Mouse (Mus musculus) olfactory bulb, adult 2 months (tissue): ENCODE data around the gene Rora.

Experiments used
- CTCF ChIP-seq: fragments of 200-500 bp; IDR thresholded peaks from 2 replicates; pipeline ENCODE4 v1.5.1; 2012; ENCODE audit warnings: low read depth, mild to moderate bottlenecking, low read length, moderate library complexity; ENCODE audit not compliant: insufficient read depth
- POLR2A ChIP-seq: fragments of 200-500 bp; IDR thresholded peaks from 2 replicates; pipeline ENCODE4 v1.6.1; 2012; ENCODE audit warnings: mild to moderate bottlenecking, low read depth, low read length, moderate library complexity; ENCODE audit not compliant: insufficient read depth

GRCm38 (mm10) chr9:69321956-69322355 lies 668.4 kb downstream of the Rora start:
- TF ChIP-seq CTCF (no peak), POLR2A (no peak)
